Mouse (Mus musculus) small intestine, adult 2 months (tissue): ENCODE measurements at regions not wholly inside any gene's neighbourhood (a gene's known extent, or its start where the extent isn't known, plus 50 kb on each side); places are given as distances from the start of the nearest gene placed in this dataset.

Source experiments
- H3K27ac ChIP-seq: fragments of 200-500 bp; 2 replicates; pipeline ENCODE4 v1.5.1; 2012; ENCODE audit warnings: low read depth, low read length, control low read depth, inconsistent platforms; ENCODE audit not compliant: insufficient read depth
- H3K27me3 ChIP-seq: fragments of 200-500 bp; 2 replicates; pipeline ENCODE4 v1.6.1; 2012; ENCODE audit warnings: mild to moderate bottlenecking, moderate library complexity, low read length, inconsistent platforms; ENCODE audit not compliant: control insufficient read depth, insufficient read depth
- H3K36me3 ChIP-seq: fragments of 200-500 bp; 2 replicates; pipeline ENCODE4 v1.6.1; 2012; ENCODE audit warnings: mild to moderate bottlenecking, low read length, control low read depth, inconsistent platforms; ENCODE audit not compliant: control insufficient read depth, insufficient read depth
- H3K4me1 ChIP-seq: fragments of 200-500 bp; 2 replicates; pipeline ENCODE4 v1.6.1; 2012; ENCODE audit warnings: low read length, inconsistent platforms, mixed read lengths; ENCODE audit not compliant: control insufficient read depth, insufficient read depth, insufficient read length
- H3K4me3 ChIP-seq: fragments of 200-500 bp; 2 replicates; pipeline ENCODE4 v1.5.1; 2012; ENCODE audit warnings: low read depth, mild to moderate bottlenecking, control low read depth, inconsistent platforms, low read length, moderate library complexity
- CTCF ChIP-seq: fragments of 200-500 bp; IDR thresholded peaks from 2 replicates; pipeline ENCODE4 v1.5.1; 2012; ENCODE audit warnings: low read depth, mild to moderate bottlenecking, control low read depth, inconsistent platforms, low read length, moderate library complexity, mixed read lengths; ENCODE audit not compliant: insufficient replicate concordance, insufficient read length; ENCODE audit errors: extremely low read depth
- POLR2A ChIP-seq: fragments of 200-500 bp; IDR thresholded peaks from 2 replicates; pipeline ENCODE4 v1.6.1; 2012; ENCODE audit warnings: low read depth, mild to moderate bottlenecking, control low read depth, inconsistent platforms, low read length, moderate library complexity
- WGBS: fragments of 180-500 bp; shearing (Covaris S2); methylation state at CpG from one replicate; pipeline ENCODE4 v1.1.7; 2018; 5-methylcytosine and 5-hydroxymethylcytosine counted together

GRCm38 (mm10) chr10:111089382-111089781 lies 75.2 kb upstream of the Osbpl8 start:
- H3K36me3 ChIP-seq, result no peaks in the 10 kb centered on the region
- WGBS, result 19% methylated on average over 5 of the region's 5 CpGs
- H3K27me3 ChIP-seq, result no peaks in the 10 kb centered on the region
- no peak for TF ChIP-seq CTCF
- TF ChIP-seq POLR2A, result no peak
- H3K4me3 ChIP-seq, result no peak overlapping the region
- no peak overlapping the region for H3K27ac ChIP-seq
- peaks cover 9% of the 10 kb centered on the region; the same call in 1 of the 2 replicates for H3K4me1 ChIP-seq

GRCm38 (mm10) chr10:111085561-111085960 lies 75.6 kb upstream of the Zdhhc17 start:
- H3K4me3 ChIP-seq, result no peak overlapping the region
- no peak overlapping the region for H3K27ac ChIP-seq
- WGBS, result 26% methylated on average over 8 of the region's 8 CpGs
- peaks cover 9% of the 10 kb centered on the region; the same call in 1 of the 2 replicates for H3K4me1 ChIP-seq
- H3K36me3 ChIP-seq, result no peaks in the 10 kb centered on the region
- no peaks in the 10 kb centered on the region for H3K27me3 ChIP-seq
- TF ChIP-seq CTCF (no peak), POLR2A (no peak)

DNA sequence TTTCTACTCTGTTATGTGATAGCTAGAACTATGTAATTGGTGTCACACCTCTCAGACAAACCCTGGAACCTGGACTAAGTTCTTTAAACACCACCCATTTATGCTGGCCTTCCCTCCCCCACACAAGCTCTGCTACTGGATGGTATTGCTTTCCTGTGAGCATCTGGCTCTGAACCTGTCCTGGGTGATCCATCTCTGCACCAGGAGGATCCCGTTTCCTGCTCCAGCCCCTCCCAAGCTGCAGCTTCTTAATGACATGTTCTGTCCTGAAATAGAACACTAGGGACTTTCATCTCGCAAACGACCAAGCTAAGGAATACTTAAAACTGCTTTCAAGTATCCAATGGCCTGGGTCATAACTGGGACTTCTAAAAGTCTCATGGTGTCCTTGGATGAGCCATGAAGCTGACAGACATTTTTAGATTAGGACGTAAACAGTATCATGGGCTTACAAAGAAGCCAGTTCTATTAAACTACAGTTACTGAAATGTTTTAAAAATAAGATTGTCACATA lies 74.4 kb upstream of the Zdhhc17 start:
- WGBS, result 58% methylated on average over 4 of the region's 4 CpGs
- H3K4me1 ChIP-seq, result peaks cover under 1% of the 10 kb centered on the region; the same call in 1 of the 2 replicates
- no peak for TF ChIP-seq POLR2A
- TF ChIP-seq CTCF, result no peak
- H3K36me3 ChIP-seq, result no peaks in the 10 kb centered on the region
- H3K4me3 ChIP-seq, result no peak overlapping the region
- H3K27me3 ChIP-seq, result no peaks in the 10 kb centered on the region
- no peak overlapping the region for H3K27ac ChIP-seq

DNA sequence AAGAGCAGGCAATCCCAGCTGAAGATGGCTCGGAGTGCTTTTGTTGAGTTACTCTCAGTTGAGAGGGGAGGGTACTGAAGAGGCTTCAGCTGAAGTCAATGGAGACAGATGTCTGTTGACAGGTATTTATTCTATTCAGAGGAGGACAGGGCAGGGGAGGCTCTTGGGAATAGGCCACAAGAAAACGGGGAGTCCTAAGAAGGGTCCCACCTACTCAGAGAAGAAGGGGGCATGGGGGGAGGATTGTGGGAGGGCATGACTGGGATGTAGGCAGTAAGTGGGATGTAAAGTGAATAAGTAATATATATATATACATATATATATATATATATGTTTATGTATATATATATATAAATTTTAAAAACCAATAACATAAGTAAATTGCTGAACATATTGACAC lies 73.9 kb upstream of the Zdhhc17 start:
- H3K4me1 ChIP-seq, result no peaks in the 10 kb centered on the region; the same call in 1 of the 2 replicates
- no peaks in the 10 kb centered on the region for H3K27me3 ChIP-seq
- no peak overlapping the region for H3K27ac ChIP-seq
- TF ChIP-seq CTCF, result no peak
- no peak for TF ChIP-seq POLR2A
- no peaks in the 10 kb centered on the region for H3K36me3 ChIP-seq
- no peak overlapping the region for H3K4me3 ChIP-seq
- WGBS, result 83% methylated on average over 2 of the region's 2 CpGs

- H3K36me3 ChIP-seq, result no peaks in the 10 kb centered on the region
- no peak overlapping the region for H3K27ac ChIP-seq
- no peaks in the 10 kb centered on the region; the same call in 1 of the 2 replicates for H3K4me1 ChIP-seq
- TF ChIP-seq CTCF, result no peak
- TF ChIP-seq POLR2A, result no peak
- no peaks in the 10 kb centered on the region for H3K27me3 ChIP-seq
- 60% methylated on average over 4 of the region's 4 CpGs for WGBS
- no peak overlapping the region for H3K4me3 ChIP-seq
Measured at GRCm38 (mm10) chr10:111083338-111083737, 73.4 kb upstream of the Zdhhc17 start.

DNA sequence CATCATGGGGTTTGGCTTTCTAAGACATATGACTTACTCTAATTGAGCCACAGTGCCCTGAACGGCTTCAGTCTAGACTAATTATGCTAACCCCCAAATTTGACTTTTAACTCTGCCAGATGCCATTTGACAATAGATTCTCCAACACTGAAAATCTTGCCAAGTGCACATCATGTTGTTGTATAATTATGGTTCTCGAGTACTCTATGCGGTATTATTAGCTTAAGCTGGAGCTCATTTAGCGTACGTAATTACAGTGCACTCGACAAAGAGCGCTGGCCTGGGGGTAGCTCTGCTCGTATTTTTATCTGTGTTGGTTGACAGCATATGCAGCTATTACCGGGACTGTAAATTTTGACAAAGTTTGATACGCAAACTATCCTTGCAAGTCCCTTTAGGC lies 70.4 kb upstream of the Zdhhc17 start:
- H3K4me1 ChIP-seq, result peaks cover 3% of the 10 kb centered on the region; the same call in 1 of the 2 replicates
- H3K27me3 ChIP-seq, result no peaks in the 10 kb centered on the region
- H3K36me3 ChIP-seq, result no peaks in the 10 kb centered on the region
- WGBS, result 84% methylated on average over 10 of the region's 10 CpGs
- TF ChIP-seq POLR2A (no peak), CTCF (no peak)
- H3K27ac ChIP-seq, result no peak overlapping the region
- H3K4me3 ChIP-seq, result no peak overlapping the region

GRCm38 (mm10) chr10:111079051-111079450 lies 69.1 kb upstream of the Zdhhc17 start:
- WGBS, result 82% methylated on average over 6 of the region's 6 CpGs
- TF ChIP-seq CTCF, result no peak
- no peak for TF ChIP-seq POLR2A
- H3K4me3 ChIP-seq, result no peak overlapping the region
- peaks cover 7% of the 10 kb centered on the region; the same call in 1 of the 2 replicates for H3K4me1 ChIP-seq
- no peaks in the 10 kb centered on the region for H3K27me3 ChIP-seq
- no peaks in the 10 kb centered on the region for H3K36me3 ChIP-seq
- H3K27ac ChIP-seq, result no peak overlapping the region
